Mouse (Mus musculus) lung, adult 2 months (tissue): ENCODE measurements at regions not wholly inside any gene's neighbourhood (a gene's known extent, or its start where the extent isn't known, plus 50 kb on each side); places are given as distances from the start of the nearest gene placed in this dataset.
A peak's percentile ranks its signal among the peaks of the same experiment; 100 is the strongest.

Source experiments
- DNase-seq: peaks from one replicate; pipeline ENCODE4 v3.0.0; 2022
- H3K4me1 ChIP-seq: fragments of 200-500 bp; 2 replicates; pipeline ENCODE4 v1.6.1; 2011; ENCODE audit warnings: low read length; ENCODE audit not compliant: control insufficient read depth, insufficient read depth
- H3K4me3 ChIP-seq: fragments of 200-500 bp; replicated peaks from 2 replicates; pipeline ENCODE3; 2011; ENCODE audit warnings: low read depth, mild to moderate bottlenecking, control low read depth, low read length; ENCODE audit errors: extremely low read depth
- CTCF ChIP-seq: fragments of 200-500 bp; IDR thresholded peaks from 2 replicates; pipeline ENCODE4 v1.5.1; 2011; ENCODE audit warnings: mild to moderate bottlenecking, low read length, control low read depth; ENCODE audit not compliant: insufficient read depth
- POLR2A ChIP-seq: fragments of 200-500 bp; IDR thresholded peaks from 2 replicates; pipeline ENCODE4 v1.6.1; 2011; ENCODE audit warnings: low read depth, mild to moderate bottlenecking, control low read depth, low read length, borderline replicate concordance; ENCODE audit errors: extremely low read depth
- WGBS: fragments of 180-500 bp; shearing (Covaris S2); methylation state at CpG from one replicate; pipeline ENCODE4 v1.1.7; 2018; 5-methylcytosine and 5-hydroxymethylcytosine counted together

DNA sequence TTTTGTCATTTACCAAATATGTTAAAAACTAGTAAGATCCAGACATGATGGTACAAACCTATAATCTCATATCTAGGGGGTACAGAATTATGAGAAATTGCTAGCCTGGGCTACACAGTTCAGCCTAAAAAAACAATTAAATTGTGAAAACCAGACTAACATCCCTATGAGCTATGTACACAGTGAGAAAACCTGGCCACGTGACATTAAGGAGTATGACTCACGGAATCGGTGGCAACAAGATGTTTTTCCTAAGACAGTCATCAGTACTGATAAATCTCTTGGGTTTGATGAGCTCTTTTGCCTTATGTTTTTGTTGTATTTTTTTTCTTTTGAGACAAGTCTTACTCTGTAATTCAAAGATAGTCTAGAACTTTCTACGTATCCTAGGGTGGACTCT lies 148.6 kb downstream of the Csl start:
- Histone ChIP-seq H3K4me1 (no peaks in the 10 kb centered on the region), H3K4me3 (no peak overlapping the region)
- DNase-seq, result no peak
- no peak for TF ChIP-seq POLR2A
- no peak for TF ChIP-seq CTCF
- WGBS, result 81% methylated on average over 4 of the region's 4 CpGs

GRCm38 (mm10) chr10:99614392-99615249 lies 144.8 kb downstream of the Csl start:
- H3K4me1 ChIP-seq, result no peaks in the 10 kb centered on the region
- no peak for DNase-seq
- TF ChIP-seq POLR2A (no peak), CTCF (no peak)
- 60% methylated on average over 7 of the region's 7 CpGs for WGBS
- H3K4me3 ChIP-seq, result no peak overlapping the region

DNA sequence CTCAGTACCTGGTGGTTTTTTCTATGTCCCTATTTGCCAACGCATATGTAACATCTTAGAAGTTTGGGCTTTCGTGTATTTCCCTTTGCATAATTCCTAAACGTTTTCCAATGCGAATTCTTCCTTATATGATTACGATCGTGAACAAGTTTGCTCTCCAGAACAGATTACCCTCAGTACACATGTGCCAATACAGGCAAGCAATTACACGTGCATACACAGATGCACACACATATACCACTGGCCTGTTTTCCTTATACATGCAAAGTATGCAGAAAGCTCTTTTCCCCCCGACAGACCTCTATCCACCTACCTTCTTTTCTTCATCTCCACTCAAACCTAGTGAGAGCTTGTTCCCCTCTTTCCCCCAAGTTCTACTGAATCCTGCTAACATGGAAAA lies 144.1 kb downstream of the Csl start:
- 78% methylated on average over 8 of the region's 8 CpGs for WGBS
- DNase-seq, result no peak
- Histone ChIP-seq H3K4me3 (no peak overlapping the region), H3K4me1 (no peaks in the 10 kb centered on the region)
- TF ChIP-seq CTCF (no peak), POLR2A (no peak)

- no peaks in the 10 kb centered on the region for H3K4me1 ChIP-seq
- TF ChIP-seq POLR2A (no peak), CTCF (peak; percentile 100)
Observed at GRCm38 (mm10) chr10:99615779-99616178, 143.7 kb downstream of the Csl start.

GRCm38 (mm10) chr10:99617623-99618022 lies 141.8 kb downstream of the Csl start:
- TF ChIP-seq CTCF (no peak), POLR2A (no peak)
- DNase-seq, result no peak
- no peaks in the 10 kb centered on the region for H3K4me1 ChIP-seq
- no peak overlapping the region for H3K4me3 ChIP-seq
- WGBS, result 80% methylated on average over 3 of the region's 3 CpGs

More at GRCm38 (mm10) chr10:99615779-99616178, 143.7 kb downstream of the Csl start:
- DNase-seq, result peak; percentile 75
- H3K4me3 ChIP-seq, result no peak overlapping the region
- 6% methylated on average over 6 of the region's 6 CpGs for WGBS

- 42% methylated on average over 18 of the region's 18 CpGs for WGBS
- no peak overlapping the region for H3K4me3 ChIP-seq
- DNase-seq, result peak; percentile 62
- no peaks in the 10 kb centered on the region for H3K4me1 ChIP-seq
- TF ChIP-seq CTCF, result peak; percentile 96
- no peak for TF ChIP-seq POLR2A
Observed at GRCm38 (mm10) chr10:99619421-99620151, 139.9 kb downstream of the Csl start.

DNA sequence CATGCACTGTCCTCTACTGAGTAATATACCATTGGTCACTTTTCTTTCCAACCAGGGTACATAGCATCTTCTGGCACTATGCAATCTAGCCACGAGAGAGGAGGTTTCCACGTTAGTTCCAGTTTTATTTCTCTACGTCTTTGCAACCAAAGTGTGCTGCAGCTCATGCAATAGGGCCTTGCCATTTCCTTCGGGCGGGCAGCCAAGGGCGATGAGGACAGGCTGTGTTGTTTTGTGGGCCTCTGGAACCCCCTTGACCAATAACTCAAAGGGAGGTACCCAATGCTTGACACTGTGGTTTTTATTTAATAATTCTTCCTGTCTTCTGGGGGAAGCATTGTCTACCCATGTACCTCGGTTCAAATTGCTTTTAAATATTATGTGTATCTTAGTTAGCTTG lies 139.0 kb downstream of the Csl start:
- 57% methylated on average over 7 of the region's 7 CpGs for WGBS

DNA sequence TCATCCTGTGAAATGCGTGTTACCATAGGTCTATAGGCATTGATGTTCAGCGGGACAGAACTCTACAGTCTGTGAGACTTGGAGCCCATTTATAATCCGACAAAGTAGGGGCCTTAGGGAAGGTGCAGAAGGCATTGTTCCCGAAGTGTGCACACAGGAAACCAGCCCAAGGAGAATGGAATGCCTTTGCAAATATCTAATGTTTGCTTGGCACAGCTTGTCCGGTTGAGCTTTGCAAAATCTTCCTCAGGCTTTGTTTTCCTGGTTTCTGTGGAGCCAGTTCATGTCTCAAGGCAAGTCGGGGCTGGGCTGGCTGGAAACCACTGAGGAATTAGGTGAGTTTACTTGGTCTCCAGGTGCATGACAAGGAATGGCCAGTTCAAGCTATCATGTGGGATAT lies 132.1 kb downstream of the Csl start:
- no peak overlapping the region for H3K4me3 ChIP-seq
- WGBS, result 35% methylated on average over 6 of the region's 6 CpGs
- TF ChIP-seq POLR2A (no peak), CTCF (no peak)
- peaks cover 7% of the 10 kb centered on the region for H3K4me1 ChIP-seq
- DNase-seq, result no peak

More for the DNA sequence above, 139.0 kb downstream of the Csl start:
- no peaks in the 10 kb centered on the region for H3K4me1 ChIP-seq
- TF ChIP-seq POLR2A (no peak), CTCF (no peak)
- H3K4me3 ChIP-seq, result no peak overlapping the region
- no peak for DNase-seq

GRCm38 (mm10) chr10:99632250-99632985 lies 127.0 kb downstream of the Csl start:
- Histone ChIP-seq H3K4me1 (peaks cover 4% of the 10 kb centered on the region), H3K4me3 (no peak overlapping the region)
- no peak for DNase-seq
- no peak for TF ChIP-seq POLR2A
- TF ChIP-seq CTCF, result no peak
- WGBS, result 64% methylated on average over 6 of the region's 6 CpGs
